Comparison of ENCODE assay signal across 19 mouse cellular contexts in the genomic region with DNA sequence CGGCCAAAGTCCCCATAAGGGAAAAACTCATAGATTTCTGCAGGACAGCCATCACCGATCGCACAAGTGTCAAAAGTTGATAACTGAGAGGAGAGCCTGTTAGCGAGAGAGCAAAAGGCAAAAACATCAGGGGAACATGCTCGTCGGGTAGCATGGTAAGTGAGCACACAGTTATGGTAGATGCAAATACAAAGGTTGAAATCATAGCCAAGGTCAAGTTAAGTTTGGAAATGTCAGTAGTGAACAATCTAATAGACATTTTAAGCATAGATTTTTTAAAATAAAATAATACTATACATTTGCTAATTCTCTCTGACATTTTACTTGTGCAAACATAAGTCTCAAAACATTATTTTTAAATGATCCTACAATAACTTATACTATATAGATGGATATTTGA. TPM values are rescaled to one million over a fixed set of nuclear protein-coding genes. Genes with fewer than 3 reads are reported as not detected.
DNase-seq lines count a peak whose midpoint lies in the region; TF ChIP-seq lines count a peak whose summit lies in the region.
"Had no signal": no experiment of that assay in that cellular context is flagged by ENCODE, and none has a peak within 500 bp of the region (broad histone marks: within the 10 kb centered on the region; RNA-seq: fewer than 3 reads in every experiment).

A gene (minus strand): TSS at position 101 of the 400 bp plus-strand sequence.

- H3K4me3 ChIP-seq in cerebellum, adult 2 months (replicated peaks; ENCODE audit: insufficient read depth, low read depth, low read length) = no peak within 1 kb of the TSS

- no peak for DNase-seq in cerebellum, adult 2 months
- no peak for DNase-seq in cerebellum, adult 11 months
- DNase-seq: adrenal gland, adult 2 months; adrenal gland, adult 8-10 months; adrenal gland, postnatal 10 days; adrenal gland, postnatal 14 days; adrenal gland, postnatal 25 days; adrenal gland, postnatal 36 days; B cell, adult 2 months; cerebellum, adult 11-12 months; cerebellum, adult 18-20 months; cerebellum, adult 8-10 months; cerebellum, adult 9-10 months had no signal

- WGBS in cerebellum, adult 2 months = 93% methylated on average over 6 of the region's 6 CpGs

- no peaks in the 10 kb centered on the region for H3K27me3 ChIP-seq in cerebellum, adult 2 months (ENCODE audit: control insufficient read depth, insufficient read depth, low read length)
- H3K27me3 ChIP-seq: CH12.LX, Patski had no signal

- TF ChIP-seq CTCF in cerebellum, adult 2 months (IDR thresholded peaks at IDR 0.05; ENCODE audit: borderline replicate concordance, insufficient read depth, low read depth, low read length) = no peak

- H3K27ac ChIP-seq in cerebellum, adult 2 months (ENCODE audit: insufficient read depth, low read length) = no peak within 1 kb of the TSS

- H3K4me1 ChIP-seq in cerebellum, adult 2 months (ENCODE audit: control insufficient read depth, insufficient read depth, low read length) = no peaks in the 10 kb centered on the region

- TF ChIP-seq POLR2A in cerebellum, adult 2 months (IDR thresholded peaks at IDR 0.05; ENCODE audit: borderline replicate concordance, insufficient read depth, low read length) = no peak

RNA-seq across cellular contexts. Expression of the gene that starts here (rescaled TPM):
- polyA plus RNA-seq in cerebellum, adult 2 months (2012; rRNA removed) = 39.4 and 42.9 TPM in 2 replicates
- polyA plus RNA-seq: adrenal gland, adult 2 months; brain, embryonic 14.5 days; C2C12; CD4-positive, CD25-positive, alpha-beta regulatory T cell, adult 4 months; G1E; Patski had no signal
